Mouse (Mus musculus): ENCODE measurements at regions not wholly inside any gene's neighbourhood (a gene's known extent, or its start where the extent isn't known, plus 50 kb on each side); places are given as distances from the start of the nearest gene placed in this dataset.
"Not testable (repeated sequence)": the region's sequence is repeated elsewhere in the genome, so short reads cannot be mapped to it uniquely, and the experiment has no call there.

- 0 out of 2 replicates have a peak overlapping the region, but pooled peaks have one; percentile 44 for H3K9ac ChIP-seq
- peak; percentile 99 for ATAC-seq (replicated peaks; ENCODE audit: low FRiP score)
- H3K4me3 ChIP-seq (replicated peaks): peak overlapping the region; percentile 57
- 0% methylated on average over 13 of the region's 13 CpGs for WGBS
- not testable (repeated sequence) for H3K9me3 ChIP-seq (replicated peaks); H3K36me3 ChIP-seq; H3K4me1 ChIP-seq; H3K27me3 ChIP-seq
- peak overlapping the region; percentile 50 for H3K4me2 ChIP-seq
- H3K27ac ChIP-seq: peak overlapping the region; percentile 66; the same call in 1 of the 2 replicates
Observed at GRCm38 (mm10) chr17:17293932-17294534, 80.1 kb upstream of the Riok2 start.

DNA sequence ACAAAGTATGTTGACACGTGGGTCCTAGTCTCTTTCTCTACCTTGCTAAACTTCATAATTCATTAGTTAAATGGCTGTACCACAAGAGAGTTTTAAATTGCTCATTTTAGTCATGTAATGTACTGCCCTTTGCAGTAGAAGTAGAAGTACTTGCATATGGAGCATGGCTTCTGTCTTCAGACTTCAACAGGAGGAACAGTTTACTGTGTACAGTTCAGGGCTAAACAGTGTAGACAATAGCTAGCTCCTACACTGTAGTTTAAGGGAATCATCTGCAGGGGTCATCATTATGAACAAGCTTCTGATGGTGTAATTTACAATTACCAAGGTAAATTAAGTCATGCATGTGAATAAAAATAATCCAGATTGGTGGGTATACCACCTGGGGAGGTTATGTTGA, 79.1 kb upstream of the Riok2 start:
- Histone ChIP-seq H3K4me2 (peak overlapping the region; percentile 50), H3K4me3 (replicated peaks) (peak overlapping the region; percentile 57)
- H3K9ac ChIP-seq; H3K9me3 ChIP-seq (replicated peaks); H3K27ac ChIP-seq; H3K4me1 ChIP-seq; H3K36me3 ChIP-seq; ATAC-seq (replicated peaks; ENCODE audit: low FRiP score); H3K27me3 ChIP-seq: not testable (repeated sequence)
- WGBS: 2% methylated on average over 1 of the region's 1 CpGs

DNA sequence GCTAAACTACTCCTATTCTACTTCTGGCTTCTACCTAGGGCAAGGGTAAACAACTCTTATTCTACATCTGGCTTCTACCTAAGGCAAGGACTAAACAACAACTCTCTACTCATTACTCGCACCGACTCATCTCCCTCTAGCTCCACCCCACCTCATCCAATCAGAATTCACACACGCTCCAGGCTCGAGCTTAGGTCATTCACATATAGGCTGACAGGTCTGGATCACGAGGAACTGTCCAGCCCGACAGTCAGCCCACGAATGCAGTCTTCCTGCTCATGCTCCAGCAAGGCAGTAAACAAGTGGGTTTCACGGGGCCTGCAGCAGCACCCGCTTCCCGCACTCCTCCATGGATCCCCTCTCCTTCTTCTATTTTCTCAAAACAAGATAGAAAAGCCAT, 70.6 kb upstream of the Riok2 start:
- not testable (repeated sequence) for H3K27ac ChIP-seq; H3K4me2 ChIP-seq; ATAC-seq (replicated peaks; ENCODE audit: low FRiP score); H3K4me1 ChIP-seq; H3K27me3 ChIP-seq; H3K9ac ChIP-seq; H3K4me3 ChIP-seq (replicated peaks)
- H3K36me3 ChIP-seq: peaks cover 19% of the 10 kb centered on the region
- 94% methylated on average over 10 of the region's 10 CpGs for WGBS
- H3K9me3 ChIP-seq (replicated peaks): peaks cover 14% of the 10 kb centered on the region
